Mouse (Mus musculus) liver, postnatal 0 days (tissue): Measurements from ENCODE around the gene Klri2. TPM values are rescaled to one million over a fixed set of nuclear protein-coding genes. Genes with fewer than 3 reads are reported as not detected.
A peak's percentile ranks its signal among the peaks of the same experiment; 100 is the strongest.
"Not testable (repeated sequence)": the region's sequence is repeated elsewhere in the genome, so short reads cannot be mapped to it uniquely, and the experiment has no call there.

Source experiments
- ATAC-seq: fragments of 200-750 bp; cut with Nextera tagmentation; 2 replicates; pipeline ENCODE4 v1.8.0; 2017; ENCODE audit warnings: mild to moderate bottlenecking, moderate library complexity
- DNase-seq: peaks from one replicate; pipeline ENCODE4 v3.0.0-alpha.2; 2016
- H3K27ac ChIP-seq: fragments of 300-500 bp; sonication (generic); 2 replicates; pipeline ENCODE4 v1.5.1; 2014; ENCODE audit warnings: antibody characterized with exemption, moderate library complexity, mild to moderate bottlenecking, low read depth
- H3K27me3 ChIP-seq: fragments of 300-500 bp; sonication (generic); 2 replicates; pipeline ENCODE4 v1.6.1; 2014; ENCODE audit warnings: low read length, control low read depth, mixed read lengths; ENCODE audit not compliant: insufficient read depth
- H3K36me3 ChIP-seq: fragments of 300-500 bp; sonication (generic); replicated peaks from 2 replicates; pipeline ENCODE4 v1.6.1; 2014; ENCODE audit warnings: mild to moderate bottlenecking, control low read depth, low read length, moderate library complexity, mixed read lengths; ENCODE audit not compliant: insufficient read depth
- H3K4me1 ChIP-seq: fragments of 300-500 bp; sonication (generic); 2 replicates; pipeline ENCODE4 v1.6.1; 2014; ENCODE audit warnings: antibody characterized with exemption, mild to moderate bottlenecking, control low read depth; ENCODE audit not compliant: insufficient read depth
- H3K4me2 ChIP-seq: fragments of 300-500 bp; sonication (generic); 2 replicates; pipeline ENCODE4 v1.6.1; 2014; ENCODE audit warnings: low read depth, mild to moderate bottlenecking, low read length, moderate library complexity, mixed read lengths
- H3K4me3 ChIP-seq: fragments of 300-500 bp; sonication (generic); 2 replicates; pipeline ENCODE4 v1.5.1; 2014; ENCODE audit warnings: low read depth, low read length
- H3K9ac ChIP-seq: fragments of 300-500 bp; sonication (generic); replicated peaks from 2 replicates; pipeline ENCODE4 v1.6.1; 2014; ENCODE audit warnings: mild to moderate bottlenecking, moderate library complexity
- H3K9me3 ChIP-seq: fragments of 300-500 bp; sonication (generic); 2 replicates; pipeline ENCODE4 v1.6.1; 2016; ENCODE audit warnings: mild to moderate bottlenecking, control low read depth, low read length, mixed read lengths
- CTCF ChIP-seq: sonication (generic); IDR thresholded peaks from 2 replicates; pipeline ENCODE4 v1.5.1; 2016; ENCODE audit warnings: antibody characterized with exemption, low read depth
- EP300 ChIP-seq: IDR thresholded peaks from 2 replicates; pipeline ENCODE4 v1.6.1; 2016; ENCODE audit warnings: antibody characterized with exemption, low read depth, mild to moderate bottlenecking
- WGBS: fragments of 180-500 bp; shearing (Covaris S2); extraction: QIAGEN DNeasy Blood & Tissue Kit; methylation state at CpG from one replicate; pipeline ENCODE4 v1.1.7; 2014; ENCODE audit not compliant: insufficient replicate concordance; 5-methylcytosine and 5-hydroxymethylcytosine counted together
- polyA plus RNA-seq: library from polyadenylated mRNA; unstranded; fragments of >200 nt; fragmentation: Nextera tagmentation; extraction: Ambion mirVana; gene quantifications from 2 replicates; pipeline ENCODE4 v1.2.1, GENCODE M21; 2015

Klri2 gene
- 0.07 and 0.13 TPM in 2 replicates for polyA plus RNA-seq

GRCm38 (mm10) chr6:129740069-129740721 lies at the start of gene Klri2:
Klri2 (minus strand) TSS chr6:129740484.
- TF ChIP-seq CTCF: no peak
- TF ChIP-seq EP300: no peak
- ATAC-seq: no peak
- H3K4me1 ChIP-seq: no peaks in the 10 kb centered on the region
- no peak within 1 kb of the TSS for H3K9ac ChIP-seq
- no peak within 1 kb of the TSS for H3K27ac ChIP-seq
- H3K9me3 ChIP-seq: no peaks in the 10 kb centered on the region
- 8% methylated on average over 2 of the region's 2 CpGs for WGBS
- no peaks in the 10 kb centered on the region for H3K36me3 ChIP-seq
- DNase-seq: no peak
- H3K4me2 ChIP-seq: no peak within 1 kb of the TSS
- H3K4me3 ChIP-seq: no peak within 1 kb of the TSS
- no peaks in the 10 kb centered on the region for H3K27me3 ChIP-seq

DNA sequence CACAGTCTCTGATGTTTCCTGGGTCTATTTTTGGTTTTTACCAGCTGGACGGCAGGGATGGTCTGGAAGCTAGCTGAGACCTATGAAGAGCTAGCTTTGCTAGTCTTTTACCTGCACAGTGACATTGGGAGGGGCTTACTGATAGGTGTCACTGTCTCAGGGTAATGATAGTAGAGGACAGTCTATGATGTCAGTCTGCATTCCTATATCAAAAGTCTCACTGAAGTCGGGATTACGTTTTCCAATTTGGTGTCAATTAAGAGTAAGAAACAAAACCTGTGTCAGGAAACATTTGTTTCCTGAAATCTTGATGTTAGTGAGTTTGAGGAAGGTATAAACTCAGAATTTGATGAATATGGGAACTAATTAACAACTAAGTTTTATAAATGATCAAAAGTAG lies 43.9 kb upstream of the Klri2 start, which contains the start of gene Gm156:
Gm156 (minus strand) TSS at position 101 of the 400 bp plus-strand sequence.
- H3K4me1 ChIP-seq, DNase-seq, ATAC-seq, H3K36me3 ChIP-seq, H3K9ac ChIP-seq, H3K27ac ChIP-seq, H3K4me3 ChIP-seq, H3K27me3 ChIP-seq, H3K4me2 ChIP-seq, H3K9me3 ChIP-seq: not testable (repeated sequence)
- 76% methylated on average over 3 of the region's 3 CpGs for WGBS

DNA sequence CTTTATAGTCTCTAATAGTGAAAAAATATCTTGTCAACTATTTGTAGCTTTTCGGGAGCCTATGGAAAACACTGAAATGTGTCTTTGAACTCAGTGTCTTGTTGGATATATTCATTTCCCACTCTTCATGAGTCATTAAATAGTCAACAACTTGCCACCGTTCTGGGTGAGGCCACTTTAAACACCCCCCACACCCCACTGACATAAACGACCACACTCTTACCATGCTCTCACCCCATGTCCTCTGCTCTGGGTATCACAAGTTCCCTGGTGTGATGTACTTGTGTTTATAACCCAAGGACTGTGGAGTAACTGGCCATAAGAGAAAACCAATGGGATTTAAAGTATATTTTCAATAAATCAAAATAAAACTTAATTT lies 7.4 kb upstream of the Klri2 start:
- WGBS: 55% methylated on average over 3 of the region's 3 CpGs

DNA sequence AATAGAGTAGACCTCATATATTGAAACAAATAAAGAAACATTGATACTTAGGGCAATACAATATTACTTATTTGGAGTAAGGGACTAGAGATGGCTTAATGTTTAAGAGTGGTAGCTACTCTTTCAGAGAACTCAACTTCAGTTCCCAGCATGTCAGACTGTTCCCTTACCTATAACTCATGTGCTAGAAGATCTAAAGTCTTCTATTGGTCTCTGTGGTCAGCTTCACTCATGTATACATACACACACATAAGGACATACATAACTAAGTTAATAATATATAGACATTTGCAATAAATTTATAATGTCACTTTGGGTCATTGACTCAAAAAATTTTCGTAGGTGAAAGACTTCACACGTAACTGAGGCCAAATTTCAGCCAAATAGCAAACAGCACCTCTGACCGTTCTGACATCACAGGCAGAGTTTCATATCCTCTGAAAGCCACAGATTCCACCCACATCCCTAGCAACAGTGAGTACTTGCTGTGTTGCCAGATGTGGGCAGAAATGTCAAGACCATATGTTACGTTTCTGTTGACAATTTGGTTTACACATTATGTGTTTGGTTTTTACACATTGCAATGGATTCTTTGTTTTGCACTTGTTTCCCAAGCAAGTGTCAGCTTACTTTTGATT lies 6.9 kb upstream of the Klri2 start:
- Histone ChIP-seq H3K9me3 (no peaks in the 10 kb centered on the region), H3K4me1 (no peaks in the 10 kb centered on the region), H3K9ac (no peak overlapping the region), H3K36me3 (no peaks in the 10 kb centered on the region), H3K27me3 (no peaks in the 10 kb centered on the region), H3K4me3 (no peak overlapping the region), H3K4me2 (no peak overlapping the region), H3K27ac (no peak overlapping the region)
- no peak for TF ChIP-seq EP300
- no peak for TF ChIP-seq CTCF
- ATAC-seq: no peak
- WGBS: 45% methylated on average over 4 of the region's 4 CpGs
- no peak for DNase-seq

More for the DNA sequence above, 7.4 kb upstream of the Klri2 start:
- Histone ChIP-seq H3K9ac (no peak overlapping the region), H3K27me3 (no peaks in the 10 kb centered on the region), H3K27ac (no peak overlapping the region), H3K4me2 (no peak overlapping the region), H3K4me3 (no peak overlapping the region), H3K4me1 (no peaks in the 10 kb centered on the region), H3K9me3 (no peaks in the 10 kb centered on the region), H3K36me3 (no peaks in the 10 kb centered on the region)
- TF ChIP-seq CTCF: no peak
- ATAC-seq: no peak
- DNase-seq: no peak

DNA sequence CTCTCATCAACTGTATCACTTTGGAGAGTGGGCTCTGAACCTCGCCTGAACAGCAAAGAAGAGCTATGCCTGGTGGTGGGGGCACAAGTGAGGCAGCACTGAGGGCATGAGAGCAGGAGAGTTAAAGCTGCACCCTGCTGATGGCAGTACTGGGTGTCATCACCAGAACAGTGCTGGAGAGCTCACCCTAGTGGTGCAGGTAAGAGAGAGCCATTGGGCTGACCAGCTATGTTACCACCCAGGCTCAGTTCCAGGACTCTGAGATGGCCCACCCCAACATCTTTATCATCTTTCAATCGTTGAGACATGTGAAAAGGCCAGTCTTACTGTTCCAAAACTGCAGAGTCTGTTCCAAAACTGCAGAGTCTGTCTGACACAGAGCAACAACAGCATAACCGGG lies 5.9 kb upstream of the Klri2 start:
- H3K27me3 ChIP-seq: no peaks in the 10 kb centered on the region
- DNase-seq (no peak), ATAC-seq (no peak)
- 0 out of 2 replicates have a peak, but pooled peaks have one; percentile 6 for TF ChIP-seq CTCF
- no peak for TF ChIP-seq EP300
- no peaks in the 10 kb centered on the region for H3K36me3 ChIP-seq
- no peak overlapping the region for H3K27ac ChIP-seq
- no peaks in the 10 kb centered on the region for H3K9me3 ChIP-seq
- H3K4me1 ChIP-seq: no peaks in the 10 kb centered on the region
- no peak overlapping the region for H3K4me3 ChIP-seq
- WGBS: 63% methylated on average over 3 of the region's 3 CpGs
- H3K9ac ChIP-seq: no peak overlapping the region
- no peak overlapping the region for H3K4me2 ChIP-seq

DNA sequence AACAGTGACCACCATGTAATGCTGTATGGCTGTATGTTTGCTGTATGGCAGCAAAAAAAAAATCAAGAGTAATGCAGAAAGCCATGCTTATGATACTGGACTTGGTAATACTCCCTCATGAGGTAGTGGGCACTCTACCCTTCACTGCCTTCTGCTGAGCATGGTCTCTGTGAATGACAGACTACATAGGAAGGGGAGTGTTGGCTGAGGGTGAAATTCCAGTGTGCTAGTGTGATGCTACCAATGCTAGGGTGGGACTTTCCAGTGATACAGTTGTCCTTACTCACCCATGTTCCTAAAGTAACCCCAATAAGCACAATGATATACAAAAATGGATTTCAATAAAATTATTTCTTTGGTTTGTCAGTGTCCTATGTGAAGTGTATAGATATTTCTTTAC lies 3.9 kb downstream of the Klri2 start:
- no peak for TF ChIP-seq EP300
- no peak for TF ChIP-seq CTCF

More for the DNA sequence above, 3.9 kb downstream of the Klri2 start:
- no peaks in the 10 kb centered on the region for H3K4me1 ChIP-seq
- no peak overlapping the region for H3K4me3 ChIP-seq
- H3K9me3 ChIP-seq: no peaks in the 10 kb centered on the region
- no peak overlapping the region for H3K9ac ChIP-seq
- no peak overlapping the region for H3K27ac ChIP-seq
- ATAC-seq (no peak), DNase-seq (no peak)
- H3K4me2 ChIP-seq: no peak overlapping the region
- H3K36me3 ChIP-seq: no peaks in the 10 kb centered on the region
- no peaks in the 10 kb centered on the region for H3K27me3 ChIP-seq
